Mouse (Mus musculus) thymus, adult 2 months (tissue): ENCODE measurements at regions not wholly inside any gene's neighbourhood (a gene's known extent, or its start where the extent isn't known, plus 50 kb on each side); places are given as distances from the start of the nearest gene placed in this dataset.

Experiments used
- CTCF ChIP-seq: fragments of 200-500 bp; IDR thresholded peaks from 2 replicates; pipeline ENCODE4 v1.5.1; 2012; ENCODE audit warnings: mild to moderate bottlenecking, control low read depth, low read length, moderate library complexity, borderline replicate concordance; ENCODE audit not compliant: control insufficient read depth, poor library complexity, insufficient read depth; ENCODE audit errors: extremely low read depth
- POLR2A ChIP-seq: fragments of 200-500 bp; IDR thresholded peaks from 2 replicates; pipeline ENCODE4 v1.6.1; 2012; ENCODE audit warnings: mild to moderate bottlenecking, low read length, control low read depth, moderate library complexity; ENCODE audit not compliant: control insufficient read depth, poor library complexity, insufficient read depth; ENCODE audit errors: extremely low read depth

DNA sequence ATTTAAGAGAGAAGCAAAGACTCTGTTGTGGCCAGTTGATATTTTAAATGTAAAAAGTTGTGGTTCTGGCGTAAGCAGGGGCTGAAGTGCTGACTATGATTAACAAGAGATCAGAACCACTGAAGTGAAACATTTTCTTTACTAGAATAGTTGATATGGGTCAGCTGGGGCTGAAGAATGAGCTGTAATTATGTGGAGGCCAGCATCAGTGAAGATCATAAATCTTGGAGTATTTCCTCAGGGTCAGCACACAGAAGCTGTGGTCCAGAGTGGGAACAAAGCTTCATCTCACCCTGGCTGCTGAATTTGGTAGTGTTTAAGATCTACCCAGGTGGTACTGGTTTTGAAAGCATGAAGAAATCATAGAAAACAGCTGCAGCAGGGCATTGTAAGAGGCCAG is 583.4 kb upstream of the Zeb2 start:
- TF ChIP-seq POLR2A, result no peak
- no peak for TF ChIP-seq CTCF
